Mouse (Mus musculus): Measurements from ENCODE around the gene Tnfrsf25. TPM values are rescaled to one million over a fixed set of nuclear protein-coding genes. Genes with fewer than 3 reads are reported as not detected.

Gene Tnfrsf25
- polyA plus RNA-seq, 1 experiment from 2014 or later, result 0.94 TPM

DNA sequence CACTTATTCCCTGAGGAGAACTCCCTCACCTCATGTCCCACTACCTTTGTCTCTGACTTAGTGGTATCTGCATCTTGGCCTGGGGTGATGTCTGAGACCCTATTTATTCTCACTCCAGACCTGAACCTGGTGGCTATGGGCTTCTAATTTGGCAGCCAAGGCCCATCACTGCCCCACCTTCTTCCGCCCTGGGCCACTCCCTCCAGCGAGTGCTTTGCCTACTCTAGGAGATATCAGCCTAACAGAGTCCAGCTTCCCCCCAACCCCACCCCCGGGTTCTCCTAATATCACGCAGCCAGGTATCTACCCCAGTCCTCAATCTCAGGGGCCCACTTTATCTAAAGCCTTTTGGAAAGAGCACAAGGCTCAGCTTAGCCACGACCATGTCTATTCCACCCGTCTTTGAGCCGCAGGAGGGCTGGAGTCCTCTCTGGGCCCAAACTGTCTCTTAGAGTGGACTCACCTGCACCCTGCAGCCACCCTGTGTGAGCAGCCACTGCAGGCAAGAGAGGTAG lies 35.8 kb downstream of the Tnfrsf25 start:
- no peak overlapping the region for H3K27ac ChIP-seq
- peak overlapping the region; percentile 23; the same call in 1 of the 2 replicates for H3K9ac ChIP-seq
- no peaks in the 10 kb centered on the region for H3K9me3 ChIP-seq (replicated peaks)

DNA sequence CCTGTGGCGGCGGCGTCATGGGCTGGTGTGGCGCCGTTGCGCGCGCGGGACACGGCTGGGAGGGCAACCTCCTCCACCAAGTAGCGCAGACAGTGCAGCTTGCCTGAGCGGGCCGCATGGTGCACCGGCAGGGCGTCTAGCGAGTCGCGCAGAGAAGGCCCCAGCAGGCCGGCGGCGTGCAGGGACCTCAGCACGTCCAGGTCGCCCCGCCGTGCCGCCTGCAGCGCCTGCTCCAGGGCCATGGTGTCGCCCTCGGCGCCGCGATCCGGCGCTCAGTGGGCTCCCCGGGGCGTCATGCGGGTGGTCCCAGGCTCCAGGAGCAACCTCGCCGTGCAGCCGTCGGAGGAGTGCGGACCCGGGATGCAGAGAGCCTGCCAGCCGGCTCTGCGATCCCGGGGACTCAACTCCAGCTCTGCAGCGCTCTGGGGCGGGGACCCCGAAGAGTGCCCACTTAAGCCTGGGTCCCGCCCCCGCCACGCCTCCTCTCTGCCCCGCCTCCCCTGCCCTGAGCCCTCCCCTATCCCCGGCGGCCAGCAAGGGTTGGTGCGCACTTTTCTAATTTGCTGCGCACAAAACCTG lies 36.3 kb downstream of the Tnfrsf25 start, which contains the start of gene Espn:
Gene Espn (minus strand): TSS at position 406 of the 579 bp plus-strand sequence.
- 1% methylated on average over 52 of the region's 57 CpGs for WGBS
- Histone ChIP-seq H3K4me1 (replicated peaks) (peaks cover 17% of the 10 kb centered on the region), H3K9ac (peak within 1 kb of the TSS; percentile 23; the same call in 1 of the 2 replicates), H3K27ac (no peak within 1 kb of the TSS), H3K36me3 (no peaks in the 10 kb centered on the region), H3K27me3 (peaks cover 77% of the 10 kb centered on the region), H3K4me2 (peak within 1 kb of the TSS; percentile 81), H3K9me3 (replicated peaks) (no peaks in the 10 kb centered on the region), H3K4me3 (peak within 1 kb of the TSS; percentile 50)
- ATAC-seq (replicated peaks; ENCODE audit: insufficient number of reproducible peaks, insufficient read depth, low FRiP score, low read depth), result peak; percentile 80

More for the DNA sequence above, 35.8 kb downstream of the Tnfrsf25 start:
- ATAC-seq (replicated peaks; ENCODE audit: insufficient number of reproducible peaks, insufficient read depth, low FRiP score, low read depth), result no peak
- H3K4me3 ChIP-seq, result peak overlapping the region; percentile 50
- H3K4me2 ChIP-seq, result peak overlapping the region; percentile 81
- WGBS, result 33% methylated on average over 7 of the region's 7 CpGs
- peaks cover 74% of the 10 kb centered on the region for H3K27me3 ChIP-seq
- H3K36me3 ChIP-seq, result no peaks in the 10 kb centered on the region
- peaks cover 17% of the 10 kb centered on the region for H3K4me1 ChIP-seq (replicated peaks)

DNA sequence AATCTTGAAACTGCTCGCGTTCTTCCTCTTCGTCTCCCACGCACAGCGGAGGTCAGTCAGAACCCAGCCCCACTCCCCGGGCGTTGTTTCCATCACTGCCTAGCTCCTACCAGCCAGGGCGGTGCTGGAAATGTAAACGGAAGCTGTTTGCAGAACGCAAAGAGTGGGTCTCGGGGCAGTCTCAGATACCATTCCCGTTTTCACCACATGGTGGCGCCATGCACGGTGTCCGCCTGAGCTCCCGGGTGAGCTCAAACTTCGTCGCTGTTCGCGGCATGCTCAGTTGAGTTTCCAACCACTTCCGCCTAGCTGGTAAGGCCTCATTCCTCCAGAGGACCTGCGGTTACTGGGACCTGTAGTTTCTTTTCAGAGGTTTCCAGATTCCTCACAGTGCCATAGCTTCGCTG lies 38.0 kb downstream of the Tnfrsf25 start:
- peaks cover 87% of the 10 kb centered on the region for H3K27me3 ChIP-seq
- peak overlapping the region; percentile 18; the same call in 1 of the 2 replicates for H3K9ac ChIP-seq
- no peak overlapping the region for H3K27ac ChIP-seq
- 0 out of 2 replicates have a peak, but pooled peaks have one; percentile 42 for ATAC-seq (replicated peaks; ENCODE audit: insufficient number of reproducible peaks, insufficient read depth, low FRiP score, low read depth)
- peaks cover 27% of the 10 kb centered on the region for H3K4me1 ChIP-seq (replicated peaks)
- no peaks in the 10 kb centered on the region for H3K9me3 ChIP-seq (replicated peaks)
- 3% methylated on average over 23 of the region's 23 CpGs for WGBS
- H3K4me2 ChIP-seq, result peak overlapping the region; percentile 54
- H3K4me3 ChIP-seq, result peak overlapping the region; percentile 33
- no peaks in the 10 kb centered on the region for H3K36me3 ChIP-seq

- no peak overlapping the region for H3K27ac ChIP-seq
- WGBS, result 56% methylated on average over 4 of the region's 4 CpGs
- ATAC-seq (replicated peaks; ENCODE audit: insufficient number of reproducible peaks, insufficient read depth, low FRiP score, low read depth), result no peak
Measured at GRCm38 (mm10) chr4:152155019-152155418, 39.3 kb downstream of the Tnfrsf25 start.

DNA sequence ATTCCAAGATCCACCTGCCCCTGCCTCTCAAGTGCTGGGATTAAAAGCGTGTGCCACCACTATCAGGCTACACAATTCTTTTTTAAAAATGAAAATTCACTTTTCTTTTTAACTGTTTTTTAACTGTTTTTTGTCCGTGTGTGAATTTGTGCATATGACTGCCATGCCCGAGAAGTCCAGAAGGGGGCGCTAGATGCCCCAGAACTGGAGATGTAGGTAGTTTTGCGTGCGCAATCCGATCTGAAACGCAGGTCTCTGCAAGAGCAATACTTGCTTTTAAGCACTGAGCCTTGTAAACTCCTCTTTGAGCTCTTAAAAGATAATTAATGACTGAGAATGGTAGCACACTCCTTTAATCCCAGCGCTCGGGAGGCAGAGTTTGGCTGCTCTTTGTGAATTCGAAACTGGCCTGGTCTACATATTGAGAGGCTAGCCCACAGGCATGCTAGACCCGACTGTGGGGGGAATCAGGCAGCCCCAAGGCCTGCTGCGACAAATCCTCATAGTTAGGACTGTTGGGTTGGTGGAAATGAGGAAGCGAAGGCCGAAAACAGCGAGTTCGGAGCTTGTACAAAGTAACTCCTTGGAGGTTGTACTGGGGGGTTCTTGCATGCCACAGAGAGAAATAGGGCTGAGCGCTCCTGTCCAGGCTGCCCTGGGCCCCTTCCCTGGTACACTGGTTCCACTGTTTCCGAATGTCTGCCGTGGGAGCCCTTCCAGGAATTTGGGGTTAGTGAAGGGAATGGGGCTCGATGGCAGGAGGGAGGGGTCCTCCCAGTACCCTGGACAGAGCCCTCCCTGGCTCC lies 42.2 kb downstream of the Tnfrsf25 start:
- Histone ChIP-seq H3K27me3 (peaks cover 88% of the 10 kb centered on the region), H3K9ac (no peak overlapping the region), H3K4me1 (replicated peaks) (peaks cover 28% of the 10 kb centered on the region), H3K9me3 (replicated peaks) (no peaks in the 10 kb centered on the region), H3K4me3 (peak overlapping the region; percentile 39), H3K36me3 (no peaks in the 10 kb centered on the region), H3K27ac (no peak overlapping the region), H3K4me2 (peak overlapping the region; percentile 61)
- WGBS, result 18% methylated on average over 21 of the region's 21 CpGs
- no peak for ATAC-seq (replicated peaks; ENCODE audit: insufficient number of reproducible peaks, insufficient read depth, low FRiP score, low read depth)

More at GRCm38 (mm10) chr4:152155019-152155418, 39.3 kb downstream of the Tnfrsf25 start:
- Histone ChIP-seq H3K4me1 (replicated peaks) (peaks cover 38% of the 10 kb centered on the region), H3K27me3 (peaks cover 87% of the 10 kb centered on the region), H3K9me3 (replicated peaks) (no peaks in the 10 kb centered on the region), H3K36me3 (no peaks in the 10 kb centered on the region), H3K4me3 (no peak overlapping the region), H3K4me2 (no peak overlapping the region), H3K9ac (no peak overlapping the region)

DNA sequence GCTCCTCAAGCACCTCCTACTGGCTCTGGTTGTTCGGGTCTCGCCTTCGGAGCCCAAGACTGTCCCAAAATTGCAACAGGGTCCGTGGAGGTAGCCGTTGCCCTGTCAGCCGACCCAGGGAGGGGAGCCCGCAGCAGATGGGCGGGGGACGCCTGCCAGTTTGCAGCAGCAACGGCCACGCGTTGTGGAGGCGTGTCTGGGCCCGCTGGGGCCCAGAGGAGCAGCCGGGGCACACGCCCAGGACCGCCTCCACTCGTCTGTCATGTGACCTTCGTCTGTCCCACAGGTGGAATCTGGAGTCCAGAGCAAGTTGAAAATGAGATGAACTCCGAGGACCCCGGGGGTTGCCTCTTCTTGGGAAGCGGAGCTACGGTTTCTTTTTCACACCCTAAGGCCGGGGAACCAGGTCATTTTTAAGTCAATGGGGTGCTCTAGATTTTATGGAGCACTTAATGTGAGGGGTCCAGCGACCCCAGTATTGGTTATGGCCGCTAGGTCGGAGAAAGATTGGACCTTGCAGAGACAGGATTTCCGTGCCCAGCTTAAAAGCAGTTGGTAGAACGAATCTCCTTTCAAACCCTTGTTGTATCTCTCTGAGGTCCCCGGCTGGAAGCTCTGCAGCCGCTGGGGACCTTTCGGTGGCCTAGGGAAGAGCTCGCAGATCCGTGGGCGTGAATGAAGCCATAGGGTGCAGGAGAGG lies 43.0 kb downstream of the Tnfrsf25 start, which contains the start of gene Hes2:
Gene Hes2 (plus strand): TSS at position 283 of the 700 bp plus-strand sequence.
- H3K9me3 ChIP-seq (replicated peaks), result no peaks in the 10 kb centered on the region
- no peak within 1 kb of the TSS for H3K27ac ChIP-seq
- peak within 1 kb of the TSS; percentile 39 for H3K4me3 ChIP-seq
- H3K9ac ChIP-seq, result no peak within 1 kb of the TSS
- no peak for ATAC-seq (replicated peaks; ENCODE audit: insufficient number of reproducible peaks, insufficient read depth, low FRiP score, low read depth)
- H3K27me3 ChIP-seq, result peaks cover 83% of the 10 kb centered on the region
- 4% methylated on average over 35 of the region's 35 CpGs for WGBS
- peaks cover 23% of the 10 kb centered on the region for H3K4me1 ChIP-seq (replicated peaks)
- peak within 1 kb of the TSS; percentile 61 for H3K4me2 ChIP-seq
- no peaks in the 10 kb centered on the region for H3K36me3 ChIP-seq

DNA sequence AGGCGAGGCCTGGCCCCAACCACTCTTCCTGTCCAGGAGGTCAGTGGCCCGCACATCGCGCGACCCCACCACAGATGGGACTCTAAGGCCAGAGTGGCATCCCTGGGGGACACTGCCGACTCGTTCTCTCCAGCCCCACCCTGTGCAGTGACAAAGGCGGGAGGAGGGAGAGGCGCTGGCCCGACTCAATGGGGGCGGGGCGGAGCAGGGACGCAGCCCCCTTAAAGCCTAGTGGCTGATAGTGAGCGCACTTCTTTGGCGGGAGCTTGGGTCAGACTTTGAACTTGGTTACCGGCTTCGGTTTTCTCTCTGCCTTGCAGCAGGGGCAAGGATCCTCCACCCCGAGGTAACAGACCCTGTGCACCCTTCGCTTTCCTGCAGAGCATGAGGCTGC lies 43.5 kb downstream of the Tnfrsf25 start:
- no peak overlapping the region for H3K9ac ChIP-seq

DNA sequence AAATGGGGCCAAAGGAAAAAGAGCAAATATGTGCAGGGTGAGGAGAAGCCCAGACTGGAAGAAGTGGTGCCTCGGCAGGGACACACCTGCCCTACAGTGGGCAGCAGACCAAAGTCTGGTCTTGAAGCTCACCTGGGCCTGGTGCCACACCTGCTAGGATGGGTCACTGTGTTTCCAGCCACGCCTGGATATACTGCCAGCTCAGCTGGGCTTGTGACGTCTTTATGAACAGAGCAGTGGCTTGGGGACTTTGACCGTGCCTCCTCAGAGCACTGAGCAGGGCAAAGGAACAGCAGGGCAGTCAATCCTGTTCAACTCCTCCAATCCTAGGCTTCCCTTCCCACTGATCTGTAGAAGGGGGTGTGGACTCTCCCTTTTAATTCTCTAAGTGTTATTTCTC lies 45.0 kb downstream of the Tnfrsf25 start:
- no peak overlapping the region for H3K27ac ChIP-seq
- peaks cover 78% of the 10 kb centered on the region for H3K27me3 ChIP-seq
- no peaks in the 10 kb centered on the region for H3K36me3 ChIP-seq
- no peak overlapping the region for H3K9ac ChIP-seq
- no peak overlapping the region for H3K4me3 ChIP-seq
- ATAC-seq (replicated peaks; ENCODE audit: insufficient number of reproducible peaks, insufficient read depth, low FRiP score, low read depth), result no peak
- H3K4me1 ChIP-seq (replicated peaks), result peaks cover 27% of the 10 kb centered on the region
- no peaks in the 10 kb centered on the region for H3K9me3 ChIP-seq (replicated peaks)
- H3K4me2 ChIP-seq, result no peak overlapping the region
- 49% methylated on average over 4 of the region's 4 CpGs for WGBS

More for the DNA sequence above, 43.5 kb downstream of the Tnfrsf25 start:
- Histone ChIP-seq H3K4me1 (replicated peaks) (peaks cover 21% of the 10 kb centered on the region), H3K36me3 (no peaks in the 10 kb centered on the region), H3K4me2 (peak overlapping the region; percentile 61), H3K4me3 (peak overlapping the region; percentile 39), H3K27ac (no peak overlapping the region), H3K9me3 (replicated peaks) (no peaks in the 10 kb centered on the region), H3K27me3 (peaks cover 87% of the 10 kb centered on the region)
- 2% methylated on average over 19 of the region's 19 CpGs for WGBS
- no peak for ATAC-seq (replicated peaks; ENCODE audit: insufficient number of reproducible peaks, insufficient read depth, low FRiP score, low read depth)

DNA sequence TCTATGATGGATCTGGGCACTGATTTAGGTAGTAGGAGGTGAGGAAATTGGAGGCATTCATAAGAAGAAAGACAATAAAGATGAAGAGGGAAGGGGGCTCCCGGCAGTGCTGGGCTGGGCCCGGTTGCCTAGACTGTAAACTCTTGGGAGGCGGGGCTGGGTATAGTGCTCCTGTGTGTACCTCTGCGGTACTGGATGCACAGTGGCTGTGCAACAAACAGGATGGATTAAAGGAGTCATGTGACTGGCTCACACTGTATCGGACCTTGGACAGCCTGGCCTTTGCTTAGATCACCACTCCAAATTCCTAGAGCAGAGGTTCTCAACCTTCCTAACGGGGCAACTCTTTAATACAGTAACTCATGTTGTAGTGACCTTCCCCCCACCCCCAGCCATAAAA lies 45.9 kb downstream of the Tnfrsf25 start:
- WGBS, result 75% methylated on average over 6 of the region's 6 CpGs

DNA sequence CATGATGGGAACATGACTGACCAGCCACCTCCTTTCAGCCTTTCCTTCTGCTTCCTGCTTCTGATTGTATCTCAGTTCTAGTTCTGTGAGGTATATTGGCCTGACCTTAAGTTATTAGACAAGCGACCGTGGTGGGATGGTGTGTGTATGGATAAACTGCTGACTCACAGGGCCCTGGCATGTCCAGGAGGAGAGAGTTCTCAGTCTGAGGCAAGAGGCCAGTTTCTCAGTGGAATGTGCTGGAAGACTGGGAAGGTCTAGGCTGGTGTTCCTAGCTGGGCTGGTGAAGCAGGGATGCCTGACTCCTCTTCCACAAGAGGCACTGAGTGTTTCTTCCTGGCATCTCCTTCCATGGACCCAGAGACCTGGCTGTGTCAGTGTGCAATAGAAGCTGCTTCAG lies 47.0 kb downstream of the Tnfrsf25 start:
- 78% methylated on average over 2 of the region's 2 CpGs for WGBS
- Histone ChIP-seq H3K27ac (no peak overlapping the region), H3K4me3 (no peak overlapping the region), H3K9ac (no peak overlapping the region), H3K9me3 (replicated peaks) (no peaks in the 10 kb centered on the region), H3K4me2 (no peak overlapping the region), H3K36me3 (no peaks in the 10 kb centered on the region), H3K4me1 (replicated peaks) (peaks cover 28% of the 10 kb centered on the region), H3K27me3 (peaks cover 64% of the 10 kb centered on the region)
- ATAC-seq (replicated peaks; ENCODE audit: insufficient number of reproducible peaks, insufficient read depth, low FRiP score, low read depth), result no peak

More for the DNA sequence above, 45.9 kb downstream of the Tnfrsf25 start:
- Histone ChIP-seq H3K9me3 (replicated peaks) (no peaks in the 10 kb centered on the region), H3K4me1 (replicated peaks) (peaks cover 28% of the 10 kb centered on the region), H3K4me2 (no peak overlapping the region), H3K27me3 (peaks cover 74% of the 10 kb centered on the region), H3K9ac (no peak overlapping the region), H3K36me3 (no peaks in the 10 kb centered on the region), H3K4me3 (no peak overlapping the region), H3K27ac (no peak overlapping the region)
- no peak for ATAC-seq (replicated peaks; ENCODE audit: insufficient number of reproducible peaks, insufficient read depth, low FRiP score, low read depth)
